Comparison of ENCODE assay signal across 18 mouse cellular contexts in the genomic region with DNA sequence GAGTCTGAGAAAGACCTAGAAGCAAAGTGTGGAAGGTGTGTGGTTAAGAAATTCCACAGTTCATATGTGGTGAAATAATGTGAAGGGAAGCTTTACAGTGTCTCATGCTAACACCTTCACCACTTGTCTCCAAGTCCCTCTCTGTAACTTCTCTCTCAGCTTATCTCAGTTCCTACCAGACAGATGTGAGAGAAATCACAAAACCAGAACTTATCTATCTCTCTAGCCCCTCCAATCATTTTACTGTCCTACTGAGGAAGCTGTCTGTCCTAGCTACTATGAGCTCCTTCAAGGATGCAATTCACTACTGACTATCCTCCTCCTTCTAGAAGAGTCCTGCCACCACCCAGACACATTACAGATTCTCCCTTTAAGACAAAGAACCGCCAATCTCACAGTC. TPM values are rescaled to one million over a fixed set of nuclear protein-coding genes. Genes with fewer than 3 reads are reported as not detected.
A peak's percentile ranks its signal among the peaks of the same experiment; 100 is the strongest.
DNase-seq lines count a peak whose midpoint lies in the region; TF ChIP-seq lines count a peak whose summit lies in the region.
"Had no signal": no experiment of that assay in that cellular context is flagged by ENCODE, and none has a peak within 500 bp of the region (broad histone marks: within the 10 kb centered on the region; RNA-seq: fewer than 3 reads in every experiment).

No protein-coding gene starts in this region.

- TF ChIP-seq EP300 in MEL (IDR thresholded peaks at IDR 0.05; ENCODE audit: low read depth in 1 of 2, low read length in 2 of 2) = peak; percentile 23 to 45; a peak in 1 of 4 replicates

- H3K9me3 ChIP-seq in MEL (replicated peaks; ENCODE audit: insufficient read depth, low read length) = no peaks in the 10 kb centered on the region
- H3K9me3 ChIP-seq: G1E had no signal

- H3K79me2 ChIP-seq in MEL (ENCODE audit: control insufficient read depth, insufficient read depth, low read length, poor library complexity) = no peaks in the 10 kb centered on the region

- no peak overlapping the region for H3K27ac ChIP-seq in MEL (ENCODE audit: control insufficient read depth, low read depth, low read length)

- H3K9ac ChIP-seq in MEL (ENCODE audit: control insufficient read depth, low read depth, low read length, poor library complexity, severe bottlenecking) = no peak overlapping the region

- no peak for TF ChIP-seq RAD21 in MEL (IDR thresholded peaks at IDR 0.05; ENCODE audit: low read depth, low read length)

- H3K27me3 ChIP-seq in MEL (ENCODE audit: control insufficient read depth in 1 of 2, insufficient read depth in 2 of 2, low read length in 2 of 2) = no peaks in the 10 kb centered on the region
- H3K27me3 ChIP-seq: CH12.LX, Patski had no signal

- peaks cover 10 to 13% of the 10 kb centered on the region in 2 experiments for H3K36me3 ChIP-seq in MEL (ENCODE audit: control insufficient read depth in 1 of 2, insufficient read depth in 2 of 2, low read length in 2 of 2)

- no peak overlapping the region for H3K4me3 ChIP-seq in MEL (ENCODE audit: control insufficient read depth in 1 of 2, insufficient read depth in 1 of 2, low read depth in 2 of 2, low read length in 2 of 2)

- no peak for TF ChIP-seq POLR2A in MEL (IDR thresholded peaks at IDR 0.05; ENCODE audit: control insufficient read depth in 1 of 2, insufficient read depth in 1 of 2, low read depth in 1 of 2, low read length in 2 of 2, poor library complexity in 1 of 2)

- H3K4me1 ChIP-seq in MEL (ENCODE audit: control insufficient read depth in 1 of 2, insufficient read depth in 2 of 2, low read length in 2 of 2) = peaks cover 0 to 2% of the 10 kb centered on the region in 2 experiments; a peak in 2 of 4 replicates

- peak; percentile 44 for DNase-seq in MEL (ENCODE audit: low read depth, low spot score)
- no peak for DNase-seq in ovary, postnatal 10 days (ENCODE audit: low spot score)
- DNase-seq: adrenal gland, adult 2 months; adrenal gland, adult 8-10 months; adrenal gland, postnatal 10 days; adrenal gland, postnatal 14 days; adrenal gland, postnatal 25 days; adrenal gland, postnatal 36 days; B cell, adult 2 months; cerebellum, adult 11 months; cerebellum, adult 11-12 months; cerebellum, adult 18-20 months; cerebellum, adult 2 months; cerebellum, adult 8-10 months had no signal

- no peak for TF ChIP-seq CTCF in MEL (IDR thresholded peaks at IDR 0.05 in 2 of 3, conservative IDR thresholded peaks at IDR 0.05 in 1 of 3; ENCODE audit: control insufficient read depth in 1 of 3, insufficient read depth in 1 of 3, low read depth in 2 of 3, low read length in 3 of 3, poor library complexity in 1 of 3, severe bottlenecking in 1 of 3)

TF ChIP-seq in MEL, 35 proteins besides CTCF, POLR2A, EP300 and RAD21:
- TF ChIP-seq RCOR1 (IDR thresholded peaks at IDR 0.05; ENCODE audit: low read depth, low read length) (peak; percentile 87), GATA1 (IDR thresholded peaks at IDR 0.05; ENCODE audit: low read depth, low read length) (peak; percentile 74), USF2 (IDR thresholded peaks at IDR 0.05; ENCODE audit: borderline replicate concordance in 1 of 2, insufficient read depth in 1 of 2, low read depth in 1 of 2, low read length in 2 of 2) (no peak), TBP (IDR thresholded peaks at IDR 0.05; ENCODE audit: low read depth, low read length) (no peak), HCFC1 (IDR thresholded peaks at IDR 0.05; ENCODE audit: low read depth, low read length) (no peak), TCF12 (IDR thresholded peaks at IDR 0.05; ENCODE audit: low read depth, low read length) (peak; percentile 27; the same call in 1 of the 2 replicates)

RNA-seq across cellular contexts. Expression of a gene that starts 59.2 kb away (rescaled TPM):
- total RNA-seq in MEL (2012; rRNA removed) = 0.62 and 1.0 TPM in 2 replicates
- polyA plus RNA-seq in MEL (2012; ENCODE audit: insufficient read depth in 1 of 2, insufficient read length in 2 of 2, low read depth in 1 of 2, low replicate concordance in 2 of 2, missing spikeins in 1 of 2) = 1 to 10 TPM in 1 of 2 experiments, not detected in 1; 4.6 TPM
- total RNA-seq: CH12.LX had no signal
- polyA plus RNA-seq: activated CD4-positive, CD25-positive, alpha-beta regulatory T cell, adult 4 months had no signal
